ENCODE assay signal across 7 mouse cellular contexts in the genomic region with DNA sequence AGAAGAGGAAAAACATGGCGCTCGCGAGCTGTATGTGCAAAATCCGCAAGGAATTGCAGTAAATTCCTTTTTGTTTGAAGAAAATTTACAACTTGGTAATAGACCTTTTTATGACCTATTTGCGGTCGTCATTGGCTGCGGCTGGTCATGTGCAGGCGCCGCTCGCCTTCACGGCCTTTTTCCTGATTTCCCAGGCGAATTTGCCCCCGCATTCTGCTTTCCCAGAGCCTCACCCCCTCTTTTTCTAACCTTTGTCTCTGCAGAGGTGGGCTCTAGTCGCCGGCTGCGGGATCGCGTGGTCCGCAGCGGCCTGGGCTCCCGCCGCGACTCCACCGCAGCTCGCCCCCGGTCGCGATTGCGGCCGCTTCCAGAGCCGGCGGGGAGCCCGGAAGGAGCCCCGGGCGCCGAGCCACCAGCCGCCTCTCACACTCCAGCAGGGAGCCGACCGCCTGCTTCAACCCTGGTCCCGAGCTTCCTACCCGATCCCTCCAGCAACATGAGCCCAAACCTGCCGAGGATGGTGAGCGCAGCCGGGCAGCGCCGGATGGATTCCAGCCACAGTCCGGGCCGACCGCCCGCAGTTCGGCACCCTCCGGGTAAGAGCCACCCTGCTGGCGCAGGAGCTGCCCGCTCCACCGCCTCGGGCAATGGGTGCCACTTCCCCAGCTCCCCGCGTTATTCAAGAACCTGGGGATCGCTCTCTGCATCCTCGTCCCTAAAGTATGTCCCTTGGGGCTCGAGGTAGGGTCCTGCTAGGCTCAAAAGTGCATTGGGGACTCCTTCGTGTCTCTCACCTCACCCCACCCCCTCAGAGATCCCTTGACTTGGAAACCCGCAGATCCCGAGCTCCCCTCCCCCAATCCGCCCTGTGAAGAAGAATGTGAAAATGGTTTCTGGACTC. TPM values are rescaled to one million over a fixed set of nuclear protein-coding genes. Genes with fewer than 3 reads are reported as not detected.
DNase-seq lines count a peak whose midpoint lies in the region; ATAC-seq and TF ChIP-seq lines count a peak whose summit lies in the region.

TSS of gene Hoxd3 (plus strand) at position 207 of the 901 bp plus-strand sequence.
TSS of gene Hoxd4 (plus strand) at position 209 of the 901 bp plus-strand sequence.

- peak within 1 kb of the TSS; percentile 69 for H3K9ac ChIP-seq in limb, embryonic 13.5 days
- peak within 1 kb of the TSS; percentile 45; the same call in 1 of the 2 replicates for H3K9ac ChIP-seq in stomach, postnatal 0 days (ENCODE audit: low read length)

- peak within 1 kb of the TSS; percentile 72 for H3K4me2 ChIP-seq in limb, embryonic 13.5 days (replicated peaks)
- peak within 1 kb of the TSS; percentile 43 for H3K4me2 ChIP-seq in stomach, postnatal 0 days (replicated peaks; ENCODE audit: low read depth)

- H3K36me3 ChIP-seq in embryonic facial prominence, embryonic 10.5 days (replicated peaks) = no peaks in the 10 kb centered on the region
- H3K36me3 ChIP-seq in hindbrain, embryonic 10.5 days = no peaks in the 10 kb centered on the region
- no peaks in the 10 kb centered on the region for H3K36me3 ChIP-seq in limb, embryonic 13.5 days
- H3K36me3 ChIP-seq in stomach, postnatal 0 days (ENCODE audit: control insufficient read depth, insufficient read depth, low read length) = no peaks in the 10 kb centered on the region

- H3K4me1 ChIP-seq in embryonic facial prominence, embryonic 10.5 days = peaks cover 13% of the 10 kb centered on the region
- H3K4me1 ChIP-seq in hindbrain, embryonic 10.5 days (replicated peaks) = peaks cover 8% of the 10 kb centered on the region
- peaks cover 27% of the 10 kb centered on the region for H3K4me1 ChIP-seq in limb, embryonic 13.5 days
- H3K4me1 ChIP-seq in stomach, postnatal 0 days (replicated peaks; ENCODE audit: control insufficient read depth, insufficient read depth) = no peaks in the 10 kb centered on the region

- ATAC-seq in limb, embryonic 13.5 days (ENCODE audit: low FRiP score, low read depth) = 0 out of 2 replicates have a peak, but pooled peaks have one; percentile 34
- ATAC-seq in stomach, postnatal 0 days (ENCODE audit: low FRiP score, low TSS enrichment) = 0 out of 2 replicates have a peak, but pooled peaks have one; percentile 45

- H3K4me3 ChIP-seq in embryonic facial prominence, embryonic 10.5 days = peak within 1 kb of the TSS; percentile 43
- peak within 1 kb of the TSS; percentile 35 for H3K4me3 ChIP-seq in hindbrain, embryonic 10.5 days
- peak within 1 kb of the TSS; percentile 53 for H3K4me3 ChIP-seq in limb, embryonic 13.5 days
- H3K4me3 ChIP-seq in stomach, postnatal 0 days (ENCODE audit: low read depth, low read length) = peak within 1 kb of the TSS; percentile 46

- H3K27ac ChIP-seq in embryonic facial prominence, embryonic 10.5 days (replicated peaks) = no peak within 1 kb of the TSS
- H3K27ac ChIP-seq in hindbrain, embryonic 10.5 days = no peak within 1 kb of the TSS
- peak within 1 kb of the TSS; percentile 58 for H3K27ac ChIP-seq in limb, embryonic 13.5 days
- H3K27ac ChIP-seq in stomach, postnatal 0 days (replicated peaks) = peak within 1 kb of the TSS; percentile 24; the same call in 1 of the 2 replicates

- WGBS in embryonic facial prominence, embryonic 10.5 days = under 1% methylated on average over 65 of the region's 65 CpGs
- under 1% methylated on average over 65 of the region's 65 CpGs for WGBS in hindbrain, embryonic 10.5 days
- under 1% methylated on average over 65 of the region's 65 CpGs for WGBS in limb, embryonic 13.5 days
- WGBS in stomach, postnatal 0 days = under 1% methylated on average over 65 of the region's 65 CpGs

- H3K9me3 ChIP-seq in embryonic facial prominence, embryonic 10.5 days = no peaks in the 10 kb centered on the region
- H3K9me3 ChIP-seq in hindbrain, embryonic 10.5 days = no peaks in the 10 kb centered on the region
- H3K9me3 ChIP-seq in limb, embryonic 13.5 days = no peaks in the 10 kb centered on the region
- H3K9me3 ChIP-seq in stomach, postnatal 0 days (ENCODE audit: control insufficient read depth, low read length) = no peaks in the 10 kb centered on the region

- TF ChIP-seq EP300 in stomach, postnatal 0 days (optimal IDR thresholded peaks at IDR 0.05) = no peak

- peak; percentile 89 for DNase-seq in adipocyte (ENCODE audit: low spot score)
- peak; percentile 71 for DNase-seq in embryonic facial prominence, embryonic 10.5 days (ENCODE audit: low spot score)
- peak; percentile 58 for DNase-seq in hindbrain, embryonic 10.5 days (ENCODE audit: low spot score)
- DNase-seq in stomach, postnatal 0 days (ENCODE audit: low spot score) = no peak
- no peak for DNase-seq in frontal cortex, adult 2 months (ENCODE audit: extremely low spot score in 1 of 2, low spot score in 1 of 2)
- DNase-seq in cerebellum, postnatal 36 days = no peak

- TF ChIP-seq CTCF in stomach, postnatal 0 days (IDR thresholded peaks at IDR 0.05; ENCODE audit: low read depth) = no peak

- H3K27me3 ChIP-seq in embryonic facial prominence, embryonic 10.5 days (replicated peaks; ENCODE audit: low read depth, poor library complexity, severe bottlenecking) = peaks cover 100% of the 10 kb centered on the region
- H3K27me3 ChIP-seq in hindbrain, embryonic 10.5 days (ENCODE audit: insufficient read depth, poor library complexity, severe bottlenecking) = peaks cover 100% of the 10 kb centered on the region
- peaks cover 96% of the 10 kb centered on the region for H3K27me3 ChIP-seq in limb, embryonic 13.5 days
- H3K27me3 ChIP-seq in stomach, postnatal 0 days (ENCODE audit: control insufficient read depth, insufficient read depth, low read length) = peaks cover 34% of the 10 kb centered on the region; the same call in 1 of the 2 replicates

RNA-seq across cellular contexts. Expression of gene Hoxd3, which starts in this region (rescaled TPM):
- 1.7 and 6.9 TPM in 2 replicates for polyA plus RNA-seq in embryonic facial prominence, embryonic 10.5 days (2016; fragmentation: Nextera tagmentation; extraction: Ambion mirVana)
- 15.5 and 55.9 TPM in 2 replicates for polyA plus RNA-seq in hindbrain, embryonic 10.5 days (2016; fragmentation: Nextera tagmentation; extraction: Ambion mirVana)
- 0.84 and 0.88 TPM in 2 replicates for polyA plus RNA-seq in limb, embryonic 13.5 days (2015; fragmentation: Nextera tagmentation; extraction: Ambion mirVana)
- polyA plus RNA-seq in stomach, postnatal 0 days (2015; fragmentation: Nextera tagmentation; extraction: Ambion mirVana) = 1.3 and 1.5 TPM in 2 replicates
- polyA plus RNA-seq in frontal cortex, adult 2 months (2012; rRNA removed) = not detected in 2 replicates

RNA-seq across cellular contexts. Expression of gene Hoxd4, which starts in this region (rescaled TPM):
- polyA plus RNA-seq in embryonic facial prominence, embryonic 10.5 days (2016; fragmentation: Nextera tagmentation; extraction: Ambion mirVana) = not detected in 2 replicates
- polyA plus RNA-seq in hindbrain, embryonic 10.5 days (2016; fragmentation: Nextera tagmentation; extraction: Ambion mirVana) = 0.14 and 2.6 TPM in 2 replicates
- 0.32 and 0.55 TPM in 2 replicates for polyA plus RNA-seq in limb, embryonic 13.5 days (2015; fragmentation: Nextera tagmentation; extraction: Ambion mirVana)
- polyA plus RNA-seq in stomach, postnatal 0 days (2015; fragmentation: Nextera tagmentation; extraction: Ambion mirVana) = 0.08 and 0.19 TPM in 2 replicates
- not detected in 2 replicates for polyA plus RNA-seq in frontal cortex, adult 2 months (2012; rRNA removed)

Comparison
In these comparisons a context has a peak if more than half of its experiments do, and no peak if none do; other contexts are left out.
1. Peak in ATAC-seq, H3K4me3 ChIP-seq, H3K27ac ChIP-seq, H3K9ac ChIP-seq and H3K4me2 ChIP-seq in limb, embryonic 13.5 days; RNA of the genes that start here not detected or under 1 TPM.
2. DNase-seq: peak in adipocyte (single experiment), embryonic facial prominence, embryonic 10.5 days (single experiment) and hindbrain, embryonic 10.5 days (single experiment); none in stomach, postnatal 0 days (single experiment), frontal cortex, adult 2 months (0 of 2) and cerebellum, postnatal 36 days (0 of 2).
3. Peak in every context shown above with its lines, with median percentiles within 50 percentile points of each other: H3K4me3 ChIP-seq.